Comparison of ENCODE assay signal across 8 mouse cellular contexts in the genomic region with DNA sequence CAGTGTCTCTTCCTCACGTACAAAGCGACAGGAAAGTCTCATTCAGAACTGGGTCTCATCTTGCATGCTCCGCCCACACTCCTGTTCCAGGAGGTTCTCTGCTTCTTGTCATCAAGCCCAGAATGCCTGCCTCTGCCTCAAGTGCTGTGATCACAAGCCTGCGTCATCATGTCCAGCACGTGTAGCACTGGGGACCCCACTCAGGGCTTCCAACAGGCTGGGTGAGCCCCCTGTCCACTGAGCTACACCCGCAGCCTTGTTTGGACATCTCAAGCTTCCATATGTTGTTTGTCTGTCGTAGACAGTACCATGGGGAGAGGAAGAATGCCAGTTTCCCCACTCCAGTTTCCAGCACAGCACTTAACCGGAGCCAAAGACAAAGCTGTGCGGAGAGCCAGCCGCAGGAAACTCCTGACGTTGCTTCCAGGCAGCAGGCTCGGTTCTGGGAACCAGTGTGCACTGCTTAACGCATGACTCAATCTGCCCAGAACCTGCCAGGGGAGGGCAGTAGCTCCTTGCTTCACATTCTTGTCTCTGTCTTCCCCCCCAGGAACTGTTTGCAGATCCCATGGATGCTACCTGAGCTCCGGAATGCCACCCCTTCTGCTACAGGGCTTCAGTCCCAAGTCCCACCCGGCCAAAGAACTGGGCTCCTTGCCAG. TPM values are rescaled to one million over a fixed set of nuclear protein-coding genes. Genes with fewer than 3 reads are reported as not detected.
DNase-seq lines count a peak whose midpoint lies in the region; ATAC-seq and TF ChIP-seq lines count a peak whose summit lies in the region.

No protein-coding gene starts in this region.

- ATAC-seq in forebrain, embryonic 15.5 days (replicated peaks), result peak; percentile 93
- no peak for ATAC-seq in liver, embryonic 15.5 days (ENCODE audit: insufficient read depth)

- intact Hi-C loops in heart, postnatal 10 days (cut with DNase I), result loop anchor here (1.0 kb wide), 1 partner anchor 106 kb away; no protein-coding TSS in a partner anchor

- H3K4me2 ChIP-seq in forebrain, embryonic 15.5 days (replicated peaks), result peak overlapping the region; percentile 26
- peak overlapping the region; percentile 52 for H3K4me2 ChIP-seq in liver, embryonic 15.5 days

- TF ChIP-seq POLR2A in ES-Bruce4 (IDR thresholded peaks at IDR 0.05; ENCODE audit: insufficient read depth, low read length), result no peak

- peak overlapping the region; percentile 24 for H3K27ac ChIP-seq in ES-Bruce4 (ENCODE audit: insufficient read depth, low read length)
- H3K27ac ChIP-seq in brown adipose tissue, adult 24 weeks (replicated peaks; ENCODE audit: low read depth, low read length), result no peak overlapping the region
- peak overlapping the region; percentile 78 for H3K27ac ChIP-seq in forebrain, embryonic 15.5 days (replicated peaks)
- H3K27ac ChIP-seq in liver, embryonic 15.5 days (replicated peaks), result no peak overlapping the region

- peak overlapping the region; percentile 5 for H3K4me3 ChIP-seq in ES-Bruce4 (ENCODE audit: low read depth, low read length)
- peak overlapping the region; percentile 25 for H3K4me3 ChIP-seq in brown adipose tissue, adult 24 weeks (ENCODE audit: insufficient read depth, low read depth, low read length)
- H3K4me3 ChIP-seq in forebrain, embryonic 15.5 days, result peak overlapping the region; percentile 8; the same call in 1 of the 2 replicates
- H3K4me3 ChIP-seq in liver, embryonic 15.5 days (replicated peaks), result peak overlapping the region; percentile 8; the same call in 1 of the 2 replicates

- TF ChIP-seq EP300 in ES-Bruce4 (IDR thresholded peaks at IDR 0.05; ENCODE audit: insufficient read depth, low read depth, low read length), result peak; percentile 70; the same call in 1 of the 2 replicates

- H3K36me3 ChIP-seq in ES-Bruce4 (ENCODE audit: control insufficient read depth, insufficient read depth, low read length, poor library complexity, severe bottlenecking), result no peaks in the 10 kb centered on the region
- H3K36me3 ChIP-seq in forebrain, embryonic 15.5 days, result no peaks in the 10 kb centered on the region
- H3K36me3 ChIP-seq in liver, embryonic 15.5 days (replicated peaks), result no peaks in the 10 kb centered on the region

- no peaks in the 10 kb centered on the region for H3K27me3 ChIP-seq in ES-Bruce4 (ENCODE audit: control insufficient read depth, insufficient read depth, low read length, poor library complexity, severe bottlenecking)
- no peaks in the 10 kb centered on the region for H3K27me3 ChIP-seq in forebrain, embryonic 15.5 days
- peaks cover 23% of the 10 kb centered on the region for H3K27me3 ChIP-seq in liver, embryonic 15.5 days

- peaks cover 5% of the 10 kb centered on the region for H3K4me1 ChIP-seq in ES-Bruce4 (ENCODE audit: control insufficient read depth, insufficient read depth, low read length)
- H3K4me1 ChIP-seq in brown adipose tissue, adult 24 weeks (ENCODE audit: control insufficient read depth, insufficient read depth, insufficient read length, low read length), result no peaks in the 10 kb centered on the region
- peaks cover 21% of the 10 kb centered on the region; the same call in 1 of the 2 replicates for H3K4me1 ChIP-seq in forebrain, embryonic 15.5 days
- peaks cover 32% of the 10 kb centered on the region for H3K4me1 ChIP-seq in liver, embryonic 15.5 days (replicated peaks)

- 39% methylated on average over 15 of the region's 15 CpGs for WGBS in forebrain, embryonic 15.5 days
- 17% methylated on average over 15 of the region's 15 CpGs for WGBS in liver, embryonic 15.5 days (ENCODE audit: insufficient replicate concordance)

- peak overlapping the region; percentile 9 for H3K9ac ChIP-seq in ES-Bruce4 (ENCODE audit: low read depth, poor library complexity, severe bottlenecking)
- no peak overlapping the region for H3K9ac ChIP-seq in forebrain, embryonic 15.5 days (replicated peaks)
- H3K9ac ChIP-seq in liver, embryonic 15.5 days, result no peak overlapping the region

- peak; percentile 65 to 69 for DNase-seq in heart, postnatal 10 days
- DNase-seq in layer of hippocampus, adult 18-20 months (ENCODE audit: low spot score in 2 of 2), result peak; percentile 78 to 79
- DNase-seq in ovary, postnatal 10 days (ENCODE audit: low spot score), result peak; percentile 10
- DNase-seq in spleen, postnatal 10 days (ENCODE audit: low spot score in 2 of 2), result no peak

- TF ChIP-seq CTCF in ES-Bruce4 (IDR thresholded peaks at IDR 0.05; ENCODE audit: low read depth, low read length), result peak; percentile 64

- H3K9me3 ChIP-seq in ES-Bruce4 (replicated peaks; ENCODE audit: control insufficient read depth, insufficient read depth, low read length, poor library complexity, severe bottlenecking), result no peaks in the 10 kb centered on the region
- no peaks in the 10 kb centered on the region for H3K9me3 ChIP-seq in forebrain, embryonic 15.5 days
- no peaks in the 10 kb centered on the region for H3K9me3 ChIP-seq in liver, embryonic 15.5 days (replicated peaks)

RNA-seq across cellular contexts. Expression of a gene that starts 31.3 kb away (rescaled TPM):
- polyA plus RNA-seq in ES-Bruce4 (2011; ENCODE audit: insufficient read depth, insufficient read length, low read depth, missing spikeins), result 101 and 114 TPM in 2 replicates
- 9.2 and 10.9 TPM in 2 replicates for polyA plus RNA-seq in brown adipose tissue, adult 24 weeks (2012; ENCODE audit: insufficient read depth, insufficient read length, missing spikeins)
- 62.5 and 67.4 TPM in 2 replicates for polyA plus RNA-seq in forebrain, embryonic 15.5 days (2015; fragmentation: Nextera tagmentation; extraction: Ambion mirVana)
- total RNA-seq in heart, postnatal 10 days (2021), result 10 to 100 TPM; 18.4 to 19.9 TPM
- total RNA-seq in layer of hippocampus, adult 18-20 months (2021), result 10 to 100 TPM; 60.9 to 65.1 TPM
- polyA plus RNA-seq in liver, embryonic 15.5 days (2015; fragmentation: Nextera tagmentation; extraction: Ambion mirVana), result 33.1 and 33.2 TPM in 2 replicates

RNA-seq across cellular contexts. Expression of a gene that starts 38.5 kb away (rescaled TPM):
- polyA plus RNA-seq in ES-Bruce4 (2011; ENCODE audit: insufficient read depth, insufficient read length, low read depth, missing spikeins), result 260 and 284 TPM in 2 replicates
- 44.0 and 50.3 TPM in 2 replicates for polyA plus RNA-seq in brown adipose tissue, adult 24 weeks (2012; ENCODE audit: insufficient read depth, insufficient read length, missing spikeins)
- 172 and 174 TPM in 2 replicates for polyA plus RNA-seq in forebrain, embryonic 15.5 days (2015; fragmentation: Nextera tagmentation; extraction: Ambion mirVana)
- total RNA-seq in heart, postnatal 10 days (2021), result 10 to 100 TPM; 51.2 TPM
- 10 to 100 TPM; 47.7 to 56.7 TPM for total RNA-seq in layer of hippocampus, adult 18-20 months (2021)
- 48.0 and 49.0 TPM in 2 replicates for polyA plus RNA-seq in liver, embryonic 15.5 days (2015; fragmentation: Nextera tagmentation; extraction: Ambion mirVana)

Comparison
In these comparisons a context has a peak if more than half of its experiments do, and no peak if none do; other contexts are left out.
1. H3K27ac ChIP-seq: peak in ES-Bruce4 (single experiment) and forebrain, embryonic 15.5 days (single experiment); none in brown adipose tissue, adult 24 weeks (single experiment) and liver, embryonic 15.5 days (single experiment).
2. DNase-seq: peak in heart, postnatal 10 days (2 of 2), layer of hippocampus, adult 18-20 months (2 of 2) and ovary, postnatal 10 days (single experiment); none in spleen, postnatal 10 days (0 of 2).
3. Peak in every context shown above with its lines, with median percentiles within 50 percentile points of each other: H3K4me3 ChIP-seq.